Mouse (Mus musculus) erythroblast, adult 5-6 weeks (primary cell): Measurements from ENCODE around the gene Olfr1295. TPM values are rescaled to one million over a fixed set of nuclear protein-coding genes. Genes with fewer than 3 reads are reported as not detected.

Source experiments
- ATAC-seq: replicated peaks from 2 replicates; pipeline ENCODE4 v1.8.0; 2016; ENCODE audit warnings: moderate number of reproducible peaks, mild to moderate bottlenecking, moderate TSS enrichment, inconsistent platforms; ENCODE audit not compliant: poor library complexity, low FRiP score, severe bottlenecking
- total RNA-seq, 2 experiments: library from RNA; stranded (forward) in 1 of 2; stranded (reverse) in 1 of 2; fragments of 150-400 nt in 1 of 2; fragments of 200-764, 138-1000 nt in 1 of 2; gene quantifications; 2 replicates each; pipeline versions ENCODE4 v1.2.3 to v1.2.4; 2015 to 2017; ENCODE audit warnings: low replicate concordance in 2 of 2

Olfr1295 gene
- not detected in 2 replicates for total RNA-seq (2015; ENCODE audit: low replicate concordance)
- not detected in 2 replicates for total RNA-seq (2017; ENCODE audit: low replicate concordance)

GRCm38 (mm10) chr2:111569581-111569980, at the start of gene Olfr1295:
Gene Olfr1295 (minus strand): TSS chr2:111569681.
- no peak for ATAC-seq

GRCm38 (mm10) chr2:111540191-111540590, 29.3 kb downstream of the Olfr1295 start, which contains the start of gene Olfr1294:
Gene Olfr1294 (minus strand): TSS chr2:111540291.
- no peak for ATAC-seq

GRCm38 (mm10) chr2:111524903-111525302, 44.6 kb downstream of the Olfr1295 start, which contains the start of gene Olfr1293-ps:
Gene Olfr1293-ps (plus strand): TSS chr2:111525203.
- ATAC-seq, result no peak

- ATAC-seq, result no peak
Measured at GRCm38 (mm10) chr2:111517451-111517850, 52.0 kb downstream of the Olfr1295 start.

Other genes starting within 250 kb of the Olfr1295 start
- not detected in 2 replicates for gene Olfr1281, start 243.2 kb downstream of the Olfr1295 start, total RNA-seq (2015; ENCODE audit: low replicate concordance)
- gene Olfr1281, start 243.2 kb downstream of the Olfr1295 start, total RNA-seq (2017; ENCODE audit: low replicate concordance), result not detected in 2 replicates
- not detected in 2 replicates for gene Olfr1282, start 233.6 kb downstream of the Olfr1295 start, total RNA-seq (2015; ENCODE audit: low replicate concordance)
- gene Olfr1282, start 233.6 kb downstream of the Olfr1295 start, total RNA-seq (2017; ENCODE audit: low replicate concordance), result not detected in 2 replicates
- gene Olfr1283, start 202.9 kb downstream of the Olfr1295 start, total RNA-seq (2015; ENCODE audit: low replicate concordance), result not detected in 2 replicates
- not detected in 2 replicates for gene Olfr1283, start 202.9 kb downstream of the Olfr1295 start, total RNA-seq (2017; ENCODE audit: low replicate concordance)
- gene Olfr1284, start 194.2 kb downstream of the Olfr1295 start, total RNA-seq (2015; ENCODE audit: low replicate concordance), result not detected in 2 replicates
- gene Olfr1284, start 194.2 kb downstream of the Olfr1295 start, total RNA-seq (2017; ENCODE audit: low replicate concordance), result 1.5 TPM in 1 of 2 replicates, not detected in the other
- not detected in 2 replicates for gene Olfr1286, start 146.6 kb downstream of the Olfr1295 start, total RNA-seq (2015; ENCODE audit: low replicate concordance)
- not detected in 2 replicates for gene Olfr1286, start 146.6 kb downstream of the Olfr1295 start, total RNA-seq (2017; ENCODE audit: low replicate concordance)
- not detected in 2 replicates for gene Olfr1287, start 120.5 kb downstream of the Olfr1295 start, total RNA-seq (2015; ENCODE audit: low replicate concordance)
- gene Olfr1287, start 120.5 kb downstream of the Olfr1295 start, total RNA-seq (2017; ENCODE audit: low replicate concordance), result not detected in 2 replicates
- not detected in 2 replicates for gene Olfr1288, start 95.6 kb downstream of the Olfr1295 start, total RNA-seq (2015; ENCODE audit: low replicate concordance)
- not detected in 2 replicates for gene Olfr1288, start 95.6 kb downstream of the Olfr1295 start, total RNA-seq (2017; ENCODE audit: low replicate concordance)
- not detected in 2 replicates for gene Olfr1289, start 88.9 kb downstream of the Olfr1295 start, total RNA-seq (2015; ENCODE audit: low replicate concordance)
- gene Olfr1289, start 88.9 kb downstream of the Olfr1295 start, total RNA-seq (2017; ENCODE audit: low replicate concordance), result not detected in 2 replicates
- not detected in 2 replicates for gene Olfr1290, start 75.9 kb downstream of the Olfr1295 start, total RNA-seq (2015; ENCODE audit: low replicate concordance)
- gene Olfr1290, start 75.9 kb downstream of the Olfr1295 start, total RNA-seq (2017; ENCODE audit: low replicate concordance), result not detected in 2 replicates
- not detected in 2 replicates for gene Olfr1291-ps1, start 72.5 kb downstream of the Olfr1295 start, total RNA-seq (2015; ENCODE audit: low replicate concordance)
- not detected in 2 replicates for gene Olfr1291-ps1, start 72.5 kb downstream of the Olfr1295 start, total RNA-seq (2017; ENCODE audit: low replicate concordance)
- gene Olfr1293-ps, start 44.5 kb downstream of the Olfr1295 start, total RNA-seq (2015; ENCODE audit: low replicate concordance), result not detected in 2 replicates
- not detected in 2 replicates for gene Olfr1293-ps, start 44.5 kb downstream of the Olfr1295 start, total RNA-seq (2017; ENCODE audit: low replicate concordance)
- gene Olfr1294, start 29.4 kb downstream of the Olfr1295 start, total RNA-seq (2015; ENCODE audit: low replicate concordance), result not detected in 2 replicates
- gene Olfr1294, start 29.4 kb downstream of the Olfr1295 start, total RNA-seq (2017; ENCODE audit: low replicate concordance), result not detected in 2 replicates
- gene Olfr1297, start 56.8 kb upstream of the Olfr1295 start, total RNA-seq (2015; ENCODE audit: low replicate concordance), result not detected in 2 replicates
- not detected in 2 replicates for gene Olfr1297, start 56.8 kb upstream of the Olfr1295 start, total RNA-seq (2017; ENCODE audit: low replicate concordance)
- not detected in 2 replicates for gene Olfr1298, start 79.5 kb upstream of the Olfr1295 start, total RNA-seq (2015; ENCODE audit: low replicate concordance)
- not detected in 2 replicates for gene Olfr1298, start 79.5 kb upstream of the Olfr1295 start, total RNA-seq (2017; ENCODE audit: low replicate concordance)
- gene Olfr1299, start 91.7 kb upstream of the Olfr1295 start, total RNA-seq (2015; ENCODE audit: low replicate concordance), result not detected in 2 replicates
- not detected in 2 replicates for gene Olfr1299, start 91.7 kb upstream of the Olfr1295 start, total RNA-seq (2017; ENCODE audit: low replicate concordance)
- gene Olfr1301, start 181.3 kb upstream of the Olfr1295 start, total RNA-seq (2015; ENCODE audit: low replicate concordance), result not detected in 2 replicates
- 0.26 TPM in 1 of 2 replicates, not detected in the other for gene Olfr1301, start 181.3 kb upstream of the Olfr1295 start, total RNA-seq (2017; ENCODE audit: low replicate concordance)
- not detected in 2 replicates for gene Olfr1302, start 207.7 kb upstream of the Olfr1295 start, total RNA-seq (2015; ENCODE audit: low replicate concordance)
- not detected in 2 replicates for gene Olfr1302, start 207.7 kb upstream of the Olfr1295 start, total RNA-seq (2017; ENCODE audit: low replicate concordance)